Mouse (Mus musculus): Measurements from ENCODE around the gene Camkmt.

- TF ChIP-seq POLR2A (IDR thresholded peaks at IDR 0.05; ENCODE audit: borderline replicate concordance, extremely low read depth, insufficient read depth, insufficient read length, poor library complexity, severe bottlenecking), result no peak
- no peak for TF ChIP-seq CTCF (IDR thresholded peaks at IDR 0.05; ENCODE audit: borderline replicate concordance, extremely low read depth, insufficient read depth, insufficient read length)
Measured at GRCm38 (mm10) chr17:85044466-85044865, 45.9 kb upstream of the Camkmt start.

Measured in brain, embryonic 14.5 days (tissue).